Mouse (Mus musculus): ENCODE data around the gene Myom1.
"Not testable (repeated sequence)": the region's sequence is repeated elsewhere in the genome, so short reads cannot be mapped to it uniquely, and the experiment has no call there.

Myom1 gene

GRCm38 (mm10) chr17:71002081-71002743, at the start of gene Myom1:
Gene Myom1 (plus strand): TSS chr17:71002633.
- DNase-seq (ENCODE audit: low spot score): peak; percentile 96

- DNase-seq (ENCODE audit: low spot score): peak; percentile 100
These were observed 38.9 kb upstream of the Myom1 start for GRCm38 (mm10) chr17:70963546-70963945.

- no peak for DNase-seq (ENCODE audit: low spot score)
These were observed 37.2 kb upstream of the Myom1 start for GRCm38 (mm10) chr17:70965281-70965680.

GRCm38 (mm10) chr17:70966126-70966525, 36.3 kb upstream of the Myom1 start:
- no peak for DNase-seq (ENCODE audit: low spot score)

GRCm38 (mm10) chr17:70967191-70967590, 35.2 kb upstream of the Myom1 start:
- DNase-seq (ENCODE audit: low spot score): no peak

GRCm38 (mm10) chr17:70967646-70968045, 34.8 kb upstream of the Myom1 start:
- DNase-seq (ENCODE audit: low spot score): no peak

- no peak for DNase-seq (ENCODE audit: low spot score)
These were observed 33.7 kb upstream of the Myom1 start for GRCm38 (mm10) chr17:70968606-70969191.

GRCm38 (mm10) chr17:70971206-70971605, 31.2 kb upstream of the Myom1 start:
- DNase-seq (ENCODE audit: low spot score): no peak

GRCm38 (mm10) chr17:70973398-70973797, 29.0 kb upstream of the Myom1 start:
- no peak for DNase-seq (ENCODE audit: low spot score)

GRCm38 (mm10) chr17:70974065-70974464, 28.4 kb upstream of the Myom1 start:
- DNase-seq (ENCODE audit: low spot score): not testable (repeated sequence)

- DNase-seq (ENCODE audit: low spot score): no peak
These were observed 24.6 kb upstream of the Myom1 start for GRCm38 (mm10) chr17:70977799-70978198.

- no peak for DNase-seq (ENCODE audit: low spot score)
These were observed 22.8 kb upstream of the Myom1 start for GRCm38 (mm10) chr17:70979345-70980223.

GRCm38 (mm10) chr17:70985501-70986354, 16.7 kb upstream of the Myom1 start:
- no peak for DNase-seq (ENCODE audit: low spot score)

GRCm38 (mm10) chr17:70986355-70986740, 16.1 kb upstream of the Myom1 start:
- DNase-seq (ENCODE audit: low spot score): no peak

GRCm38 (mm10) chr17:70986831-70987660, 15.4 kb upstream of the Myom1 start:
- no peak for DNase-seq (ENCODE audit: low spot score)

GRCm38 (mm10) chr17:70988337-70988767, 14.1 kb upstream of the Myom1 start:
- DNase-seq (ENCODE audit: low spot score): no peak

GRCm38 (mm10) chr17:70989430-70989829, 13.0 kb upstream of the Myom1 start:
- DNase-seq (ENCODE audit: low spot score): no peak

- no peak for DNase-seq (ENCODE audit: low spot score)
These were observed 12.4 kb upstream of the Myom1 start for GRCm38 (mm10) chr17:70989991-70990390.

- peak; percentile 78 for DNase-seq (ENCODE audit: low spot score)
These were observed 11.8 kb upstream of the Myom1 start for GRCm38 (mm10) chr17:70990403-70991303.
